Mouse (Mus musculus): ENCODE measurements around the gene Bcas3.

Bcas3 gene

GRCm38 (mm10) chr11:85841211-85841681 is 488.3 kb downstream of the Bcas3 start:
- no peak for DNase-seq (ENCODE audit: low spot score in 2 of 2)

GRCm38 (mm10) chr11:85841980-85842379 is 489.0 kb downstream of the Bcas3 start:
- DNase-seq (ENCODE audit: low spot score in 2 of 2) = no peak

GRCm38 (mm10) chr11:85842596-85843346 is 489.8 kb downstream of the Bcas3 start:
- no peak for DNase-seq (ENCODE audit: low spot score in 2 of 2)

GRCm38 (mm10) chr11:85843347-85843692 is 490.4 kb downstream of the Bcas3 start:
- no peak for DNase-seq (ENCODE audit: low spot score in 2 of 2)

- peak; percentile 32 to 61 for DNase-seq (ENCODE audit: low spot score in 2 of 2)
These were observed 491.4 kb downstream of the Bcas3 start for GRCm38 (mm10) chr11:85844144-85844965.

GRCm38 (mm10) chr11:85844971-85845370 is 492.0 kb downstream of the Bcas3 start:
- DNase-seq (ENCODE audit: low spot score in 2 of 2) = no peak

- no peak for DNase-seq (ENCODE audit: low spot score in 2 of 2)
These were observed 493.0 kb downstream of the Bcas3 start for GRCm38 (mm10) chr11:85845921-85846320.

- no peak for DNase-seq (ENCODE audit: low spot score in 2 of 2)
These were observed 493.5 kb downstream of the Bcas3 start for GRCm38 (mm10) chr11:85846509-85846908.

- DNase-seq (ENCODE audit: low spot score in 2 of 2) = peak in 1 of 2 experiments; percentile 32
These were observed 496.1 kb downstream of the Bcas3 start for GRCm38 (mm10) chr11:85849037-85849436.

- DNase-seq (ENCODE audit: low spot score in 2 of 2) = no peak
These were observed 497.3 kb downstream of the Bcas3 start, which contains the start of gene Gm11444 for GRCm38 (mm10) chr11:85850233-85850632. Gene Gm11444, minus strand, starts transcription at chr11:85850333.

- no peak for DNase-seq (ENCODE audit: low spot score in 2 of 2)
These were observed 497.8 kb downstream of the Bcas3 start for GRCm38 (mm10) chr11:85850758-85851157.

- DNase-seq (ENCODE audit: low spot score in 2 of 2) = no peak
These were observed 505.2 kb downstream of the Bcas3 start for GRCm38 (mm10) chr11:85857997-85858698.

- DNase-seq (ENCODE audit: low spot score in 2 of 2) = no peak
These were observed 511.4 kb downstream of the Bcas3 start for GRCm38 (mm10) chr11:85864363-85864762.
